Mouse (Mus musculus) midbrain, postnatal 0 days (tissue): ENCODE measurements around the gene 2700097O09Rik. TPM values are rescaled to one million over a fixed set of nuclear protein-coding genes. Genes with fewer than 3 reads are reported as not detected.
"Not testable (repeated sequence)": the region's sequence is repeated elsewhere in the genome, so short reads cannot be mapped to it uniquely, and the experiment has no call there.

Source experiments
- ATAC-seq: fragments of 200-750 bp; cut with Nextera tagmentation; 2 replicates; pipeline ENCODE4 v1.8.0; 2017; ENCODE audit warnings: moderate number of reproducible peaks, mild to moderate bottlenecking, moderate TSS enrichment, moderate library complexity; ENCODE audit not compliant: low FRiP score
- DNase-seq: peaks from one replicate; pipeline ENCODE4 v3.0.0-alpha.2; 2015; ENCODE audit warnings: low spot score
- H3K27ac ChIP-seq: fragments of 300-500 bp; sonication (generic); 2 replicates; pipeline ENCODE4 v1.5.1; 2014; ENCODE audit warnings: low read depth, mild to moderate bottlenecking, low read length, mixed read lengths
- H3K27me3 ChIP-seq: fragments of 300-500 bp; sonication (generic); 2 replicates; pipeline ENCODE4 v1.6.1; 2014; ENCODE audit warnings: low read length, control low read depth, mixed read lengths; ENCODE audit not compliant: insufficient read depth
- H3K36me3 ChIP-seq: fragments of 300-500 bp; sonication (generic); 2 replicates; pipeline ENCODE4 v1.6.1; 2014; ENCODE audit warnings: low read length, control low read depth, mixed read lengths; ENCODE audit not compliant: insufficient read depth
- H3K4me1 ChIP-seq: fragments of 300-500 bp; sonication (generic); 2 replicates; pipeline ENCODE4 v1.6.1; 2014; ENCODE audit warnings: mild to moderate bottlenecking, control low read depth, antibody characterized with exemption, low read length, mixed read lengths; ENCODE audit not compliant: insufficient read depth
- H3K4me2 ChIP-seq: fragments of 300-500 bp; sonication (generic); 2 replicates; pipeline ENCODE4 v1.6.1; 2014; ENCODE audit warnings: low read depth, mild to moderate bottlenecking, low read length, mixed read lengths; ENCODE audit not compliant: poor library complexity, severe bottlenecking
- H3K4me3 ChIP-seq: fragments of 300-500 bp; sonication (generic); 2 replicates; pipeline ENCODE4 v1.5.1; 2014; ENCODE audit warnings: low read depth, mild to moderate bottlenecking, low read length, moderate library complexity
- H3K9ac ChIP-seq: fragments of 300-500 bp; sonication (generic); replicated peaks from 2 replicates; pipeline ENCODE4 v1.6.1; 2014; ENCODE audit warnings: mild to moderate bottlenecking, low read length, moderate library complexity, mixed read lengths; ENCODE audit not compliant: poor library complexity, severe bottlenecking
- H3K9me3 ChIP-seq: fragments of 300-500 bp; sonication (generic); 2 replicates; pipeline ENCODE4 v1.6.1; 2016; ENCODE audit warnings: low read length, control low read depth
- CTCF ChIP-seq: IDR thresholded peaks from 2 replicates; pipeline ENCODE4 v1.5.1; 2016; ENCODE audit warnings: antibody characterized with exemption, mild to moderate bottlenecking
- WGBS: fragments of 180-500 bp; shearing (Covaris S2); extraction: QIAGEN DNeasy Blood & Tissue Kit; methylation state at CpG from one replicate; pipeline ENCODE4 v1.1.7; 2014; 5-methylcytosine and 5-hydroxymethylcytosine counted together
- polyA plus RNA-seq: library from polyadenylated mRNA; unstranded; fragments of >200 nt; fragmentation: Nextera tagmentation; extraction: Ambion mirVana; gene quantifications from 2 replicates; pipeline ENCODE4 v1.2.1, GENCODE M21; 2015
- total RNA-seq: library from RNA; depleted of rRNA; stranded (reverse); fragments of >200 nt; gene quantifications from 2 replicates; pipeline ENCODE4 v1.2.3, GENCODE M21; 2014

2700097O09Rik gene
- total and polyA plus RNA-seq, 2 experiments from 2014 or later: 12.4 to 18.5 TPM

DNA sequence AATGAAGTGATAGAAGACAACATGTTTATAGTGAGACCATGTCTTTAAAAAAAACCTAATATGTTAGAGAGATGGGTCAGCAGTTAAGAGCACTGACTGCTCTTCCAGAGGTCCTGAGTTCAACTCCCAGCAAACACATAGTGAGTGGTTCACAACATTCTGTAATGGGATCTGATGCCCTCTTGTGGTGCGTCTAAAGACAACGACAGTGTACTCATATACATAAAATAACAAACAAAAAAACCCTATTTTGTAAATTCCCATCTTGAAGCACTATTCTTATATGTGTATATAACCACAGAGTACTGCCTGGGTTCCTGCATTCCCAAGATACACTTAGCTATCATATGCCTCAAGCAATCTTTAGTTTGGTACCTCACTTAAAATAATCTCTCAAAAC is 1.2 kb downstream of the 2700097O09Rik start:
- not testable (repeated sequence) for H3K4me2 ChIP-seq, H3K9me3 ChIP-seq, H3K36me3 ChIP-seq, ATAC-seq, H3K27ac ChIP-seq, H3K27me3 ChIP-seq, H3K4me3 ChIP-seq, H3K4me1 ChIP-seq, H3K9ac ChIP-seq
- 47% methylated on average over 2 of the region's 2 CpGs for WGBS
- peak; percentile 61 for TF ChIP-seq CTCF
- DNase-seq: peak; percentile 3

DNA sequence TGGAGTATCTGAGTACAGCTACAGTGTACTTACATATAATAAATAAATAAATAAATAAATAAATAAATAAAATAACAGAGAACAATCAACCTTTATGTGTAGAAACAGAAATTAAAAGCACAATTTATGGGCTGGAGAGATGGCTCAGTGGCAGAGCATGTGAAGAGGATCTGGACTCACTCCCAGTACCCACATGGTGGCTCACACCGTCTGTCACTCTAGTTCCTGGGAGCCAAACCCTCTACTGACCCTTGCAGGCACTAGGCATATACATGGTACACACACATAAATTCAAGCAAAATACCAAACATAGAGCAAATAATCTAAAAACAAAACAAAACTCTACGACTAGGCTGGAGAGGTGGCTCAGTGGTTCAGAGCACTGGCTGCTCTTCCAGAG is 4.6 kb downstream of the 2700097O09Rik start:
- Histone ChIP-seq H3K9ac (no peak overlapping the region), H3K27me3 (no peaks in the 10 kb centered on the region), H3K9me3 (no peaks in the 10 kb centered on the region), H3K4me2 (no peak overlapping the region), H3K36me3 (no peaks in the 10 kb centered on the region), H3K4me3 (no peak overlapping the region), H3K4me1 (no peaks in the 10 kb centered on the region), H3K27ac (no peak overlapping the region)
- no peak for TF ChIP-seq CTCF
- WGBS: 95% methylated on average over 2 of the region's 2 CpGs
- ATAC-seq (no peak), DNase-seq (no peak)

DNA sequence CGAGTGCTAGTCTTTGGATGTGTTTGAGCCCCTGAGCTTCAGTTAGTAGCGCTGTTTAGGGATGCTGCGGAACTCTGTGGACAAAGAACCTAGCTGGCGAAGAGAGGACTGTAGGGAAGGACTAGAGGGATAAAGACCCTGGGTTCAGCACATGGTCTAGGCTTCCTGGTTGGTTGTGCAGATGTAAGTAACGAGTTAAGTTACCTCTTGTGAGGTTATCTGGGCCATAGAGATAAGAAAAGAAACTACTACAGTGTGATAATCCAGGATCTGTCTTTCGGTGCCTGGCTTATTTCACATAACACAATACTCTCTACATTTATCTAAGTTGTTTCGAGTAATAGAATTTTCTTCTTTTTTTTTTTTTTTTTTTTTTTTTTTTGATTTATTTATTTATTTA is 6.2 kb downstream of the 2700097O09Rik start:
- Histone ChIP-seq H3K9ac (no peak overlapping the region), H3K36me3 (no peaks in the 10 kb centered on the region), H3K27me3 (no peaks in the 10 kb centered on the region), H3K4me1 (no peaks in the 10 kb centered on the region), H3K9me3 (no peaks in the 10 kb centered on the region), H3K27ac (no peak overlapping the region), H3K4me2 (no peak overlapping the region), H3K4me3 (no peak overlapping the region)
- 96% methylated on average over 7 of the region's 7 CpGs for WGBS
- no peak for ATAC-seq
- no peak for DNase-seq
- TF ChIP-seq CTCF: no peak

DNA sequence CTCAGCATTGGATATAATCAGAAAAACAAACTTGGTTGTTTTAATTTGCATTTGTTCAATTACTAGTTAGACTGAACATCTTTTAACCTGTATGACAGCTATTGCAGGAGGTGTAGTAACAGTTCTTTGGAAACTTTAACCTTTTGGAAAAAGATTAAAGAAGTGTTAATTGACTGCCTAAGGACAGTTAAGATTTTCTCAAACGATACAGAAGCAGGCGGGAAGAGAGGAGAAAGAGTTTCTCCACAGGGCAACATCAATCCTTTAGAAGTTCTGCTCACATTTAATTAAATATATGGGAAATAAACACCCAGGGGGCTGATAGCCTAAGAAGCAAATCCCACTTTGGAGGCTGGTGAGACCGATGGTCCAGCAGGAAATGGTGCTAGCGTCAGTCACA is 7.4 kb downstream of the 2700097O09Rik start:
- WGBS: 67% methylated on average over 4 of the region's 4 CpGs
- Histone ChIP-seq H3K27me3 (no peaks in the 10 kb centered on the region), H3K36me3 (no peaks in the 10 kb centered on the region), H3K4me3 (no peak overlapping the region), H3K4me1 (no peaks in the 10 kb centered on the region), H3K9ac (no peak overlapping the region), H3K27ac (no peak overlapping the region), H3K4me2 (no peak overlapping the region), H3K9me3 (no peaks in the 10 kb centered on the region)
- ATAC-seq (no peak), DNase-seq (no peak)
- no peak for TF ChIP-seq CTCF

DNA sequence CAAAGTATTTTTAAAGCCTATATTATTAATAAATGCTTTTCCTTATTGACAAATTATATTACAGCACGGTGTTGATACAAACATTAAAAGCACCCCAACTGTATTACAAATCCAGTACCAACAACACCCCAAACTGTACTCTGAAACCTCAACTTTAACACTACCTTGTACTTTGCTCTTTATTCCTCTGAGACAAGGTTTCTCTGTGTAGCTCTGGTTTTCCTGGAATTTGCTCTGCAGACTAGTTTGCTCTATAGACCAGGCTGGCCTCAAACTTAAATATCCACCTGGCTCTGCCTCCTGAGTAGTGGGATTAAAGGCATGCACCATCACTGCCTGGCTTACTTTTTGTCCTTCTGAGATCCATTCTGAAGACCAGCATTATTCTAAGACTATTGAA is 17.8 kb downstream of the 2700097O09Rik start:
- H3K4me1 ChIP-seq: no peaks in the 10 kb centered on the region
- H3K4me2 ChIP-seq: no peak overlapping the region
- no peak overlapping the region for H3K4me3 ChIP-seq
- ATAC-seq (no peak), DNase-seq (no peak)
- 0 out of 2 replicates have a peak, but pooled peaks cover 3% of the 10 kb centered on the region for H3K36me3 ChIP-seq
- 94% methylated on average over 1 of the region's 1 CpGs for WGBS
- H3K27ac ChIP-seq: no peak overlapping the region
- no peaks in the 10 kb centered on the region for H3K9me3 ChIP-seq
- TF ChIP-seq CTCF: no peak
- H3K9ac ChIP-seq: no peak overlapping the region
- H3K27me3 ChIP-seq: no peaks in the 10 kb centered on the region

DNA sequence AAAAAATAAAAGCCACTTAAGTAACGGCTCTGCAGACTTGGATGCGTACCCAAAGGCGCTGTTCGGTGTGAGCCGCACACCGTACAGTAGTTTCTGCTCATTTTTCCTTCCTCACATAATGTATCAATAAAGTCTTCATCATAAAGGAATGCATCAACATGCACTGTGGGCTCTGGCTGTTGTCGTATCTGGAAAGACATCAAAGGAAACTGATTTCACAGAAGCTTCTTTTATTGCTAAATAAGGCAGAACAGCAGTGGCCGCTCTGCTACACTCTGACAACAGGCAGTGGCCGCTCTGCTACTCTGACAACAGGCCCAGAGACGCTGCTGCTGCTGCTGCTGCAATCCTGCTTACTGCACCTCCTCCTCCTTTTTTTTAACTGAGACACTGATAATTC is 18.9 kb downstream of the 2700097O09Rik start:
- Histone ChIP-seq H3K4me3 (no peak overlapping the region), H3K27me3 (no peaks in the 10 kb centered on the region), H3K9me3 (no peaks in the 10 kb centered on the region), H3K9ac (no peak overlapping the region), H3K4me1 (no peaks in the 10 kb centered on the region), H3K36me3 (0 out of 2 replicates have a peak, but pooled peaks cover 3% of the 10 kb centered on the region), H3K4me2 (no peak overlapping the region), H3K27ac (no peak overlapping the region)
- no peak for TF ChIP-seq CTCF
- DNase-seq (peak; percentile 31), ATAC-seq (no peak)
- 61% methylated on average over 10 of the region's 10 CpGs for WGBS
